Mouse (Mus musculus): ENCODE results near the gene Dapk3.

GRCm38 (mm10) chr10:81242021-81242420 lies 59.2 kb downstream of the Dapk3 start:
- TF ChIP-seq POLR2A (IDR thresholded peaks at IDR 0.05; ENCODE audit: low read depth, low read length): no peak
- TF ChIP-seq CTCF (IDR thresholded peaks at IDR 0.05; ENCODE audit: extremely low read depth, insufficient read length, insufficient replicate concordance, low read depth, low read length): no peak
